ENCODE assay signal across 16 mouse cellular contexts in genomic region chr6:48470739-48471138, GRCm38 (mm10). TPM values are rescaled to one million over a fixed set of nuclear protein-coding genes. Genes with fewer than 3 reads are reported as not detected.
"Had no signal": no experiment of that assay in that cellular context is flagged by ENCODE, and none has a peak within 500 bp of the region (broad histone marks: within the 10 kb centered on the region; RNA-seq: fewer than 3 reads in every experiment).

No protein-coding gene starts in this region.

- DNase-seq: retina, postnatal 1 day; right cerebral cortex, adult 18-20 months; right cerebral cortex, postnatal 14 days; right cerebral cortex, postnatal 25 days; right cerebral cortex, postnatal 4 days; spleen, adult 18-20 months; thymus, adult 18-20 months; thymus, adult 2 months; thymus, postnatal 14 days; thymus, postnatal 25 days; thymus, postnatal 36 days; thymus, postnatal 4 days had no signal

- H3K27me3 ChIP-seq: neural tube, embryonic 13.5 days; neural tube, embryonic 15.5 days; stomach, embryonic 15.5 days had no signal

- H3K4me2 ChIP-seq: neural tube, embryonic 13.5 days; neural tube, embryonic 15.5 days; stomach, embryonic 15.5 days had no signal

- H3K4me3 ChIP-seq: neural tube, embryonic 13.5 days; neural tube, embryonic 15.5 days; stomach, embryonic 15.5 days had no signal

- H3K36me3 ChIP-seq: neural tube, embryonic 13.5 days; neural tube, embryonic 15.5 days; stomach, embryonic 15.5 days had no signal

RNA-seq across cellular contexts. Expression of gene Sspo, which starts 22.7 kb away (rescaled TPM):
- total RNA-seq: neutrophil, adult 5-6 weeks had no signal
